Mouse (Mus musculus): ENCODE results near the gene Sema3c. TPM values are rescaled to one million over a fixed set of nuclear protein-coding genes. Genes with fewer than 3 reads are reported as not detected.

Gene Sema3c
- polyA plus RNA-seq, 3 experiments from 2014 or later: 0.21 TPM; not detected in 2

GRCm38 (mm10) chr5:17648865-17649542 lies 74.9 kb downstream of the Sema3c start:
- no peak for ATAC-seq

GRCm38 (mm10) chr5:17661223-17661622 lies 87.1 kb downstream of the Sema3c start:
- ATAC-seq: no peak

- ATAC-seq: no peak
Measured at GRCm38 (mm10) chr5:17671356-17671755, 97.3 kb downstream of the Sema3c start.

- no peak for ATAC-seq
Measured at GRCm38 (mm10) chr5:17680862-17681261, 106.8 kb downstream of the Sema3c start.

GRCm38 (mm10) chr5:17689121-17689520 lies 115.0 kb downstream of the Sema3c start:
- no peak for ATAC-seq

GRCm38 (mm10) chr5:17689604-17690003 lies 115.5 kb downstream of the Sema3c start:
- ATAC-seq: no peak

- no peak for ATAC-seq
Measured at GRCm38 (mm10) chr5:17695366-17695765, 121.3 kb downstream of the Sema3c start.

GRCm38 (mm10) chr5:17698905-17699304 lies 124.8 kb downstream of the Sema3c start:
- ATAC-seq: no peak

- ATAC-seq: no peak
Measured at GRCm38 (mm10) chr5:17704160-17704559, 130.1 kb downstream of the Sema3c start.

GRCm38 (mm10) chr5:17707086-17707485 lies 133.0 kb downstream of the Sema3c start:
- no peak for ATAC-seq

GRCm38 (mm10) chr5:17712374-17712773 lies 138.3 kb downstream of the Sema3c start:
- ATAC-seq: no peak

- ATAC-seq: no peak
Measured at GRCm38 (mm10) chr5:17715206-17715605, 141.1 kb downstream of the Sema3c start.

GRCm38 (mm10) chr5:17720011-17720410 lies 145.9 kb downstream of the Sema3c start:
- no peak for ATAC-seq

GRCm38 (mm10) chr5:17724031-17724430 lies 149.9 kb downstream of the Sema3c start:
- ATAC-seq: no peak

GRCm38 (mm10) chr5:17728047-17728446 lies 154.0 kb downstream of the Sema3c start:
- no peak for ATAC-seq

GRCm38 (mm10) chr5:17739805-17740204 lies 165.7 kb downstream of the Sema3c start:
- no peak for ATAC-seq

- ATAC-seq: no peak
Measured at GRCm38 (mm10) chr5:17746520-17746919, 172.4 kb downstream of the Sema3c start.

GRCm38 (mm10) chr5:17747143-17747542 lies 173.1 kb downstream of the Sema3c start:
- ATAC-seq: no peak

- no peak for ATAC-seq
Measured at GRCm38 (mm10) chr5:17748293-17748692, 174.2 kb downstream of the Sema3c start.

- ATAC-seq: no peak
Measured at GRCm38 (mm10) chr5:17753471-17754005, 179.5 kb downstream of the Sema3c start.

GRCm38 (mm10) chr5:17766006-17766677 lies 192.1 kb downstream of the Sema3c start:
- no peak for ATAC-seq

GRCm38 (mm10) chr5:17770328-17770727 lies 196.2 kb downstream of the Sema3c start:
- no peak for ATAC-seq

GRCm38 (mm10) chr5:17776571-17776970 lies 202.5 kb downstream of the Sema3c start:
- ATAC-seq: no peak

Data from inflammation-experienced regulatory T-cells, adult 6 months (primary cell).